9 mouse cellular contexts compared by ENCODE assay signal in genomic region chr5:134747512-134747893, GRCm38 (mm10). TPM values are rescaled to one million over a fixed set of nuclear protein-coding genes. Genes with fewer than 3 reads are reported as not detected.
A peak's percentile ranks its signal among the peaks of the same experiment; 100 is the strongest.
DNase-seq lines count a peak whose midpoint lies in the region; ATAC-seq and TF ChIP-seq lines count a peak whose summit lies in the region.
"Had no signal": no experiment of that assay in that cellular context is flagged by ENCODE, and none has a peak within 500 bp of the region (broad histone marks: within the 10 kb centered on the region; RNA-seq: fewer than 3 reads in every experiment).

No protein-coding gene starts in this region.

- 5% methylated on average over 7 of the region's 11 CpGs for WGBS in embryonic facial prominence, embryonic 11.5 days
- WGBS in kidney, adult 2 months = 26% methylated on average over 5 of the region's 11 CpGs
- WGBS in limb, embryonic 10.5 days = 9% methylated on average over 7 of the region's 11 CpGs
- 12% methylated on average over 6 of the region's 11 CpGs for WGBS in midbrain, embryonic 13.5 days
- WGBS in stomach, embryonic 14.5 days = 6% methylated on average over 5 of the region's 11 CpGs

- H3K9ac ChIP-seq in embryonic facial prominence, embryonic 11.5 days (replicated peaks; ENCODE audit: low read length) = peak overlapping the region; percentile 48
- H3K9ac ChIP-seq in midbrain, embryonic 13.5 days (replicated peaks) = peak overlapping the region; percentile 48
- no peak overlapping the region for H3K9ac ChIP-seq in stomach, embryonic 14.5 days (replicated peaks; ENCODE audit: low read depth, low read length)

- no peaks in the 10 kb centered on the region for H3K9me3 ChIP-seq in embryonic facial prominence, embryonic 11.5 days (replicated peaks; ENCODE audit: control insufficient read depth, low read length)
- H3K9me3 ChIP-seq in limb, embryonic 10.5 days (replicated peaks) = no peaks in the 10 kb centered on the region
- no peaks in the 10 kb centered on the region for H3K9me3 ChIP-seq in midbrain, embryonic 13.5 days
- H3K9me3 ChIP-seq in stomach, embryonic 14.5 days (ENCODE audit: control insufficient read depth, low read depth, low read length) = no peaks in the 10 kb centered on the region

- TF ChIP-seq POLR2A in kidney, adult 2 months (IDR thresholded peaks at IDR 0.05; ENCODE audit: low read depth, low read length) = no peak

- peak; percentile 60; the same call in 1 of the 2 replicates for ATAC-seq in embryonic facial prominence, embryonic 11.5 days (replicated peaks; ENCODE audit: insufficient number of reproducible peaks, low FRiP score, low TSS enrichment, low read depth)
- ATAC-seq in midbrain, embryonic 13.5 days = peak; percentile 82
- ATAC-seq in stomach, embryonic 14.5 days (ENCODE audit: insufficient number of reproducible peaks, insufficient read depth, low FRiP score, low read depth) = peak; percentile 85
- ATAC-seq in megakaryocyte progenitor cell, adult 5-6 weeks (replicated peaks; ENCODE audit: poor library complexity) = no peak

- H3K4me2 ChIP-seq in embryonic facial prominence, embryonic 11.5 days (ENCODE audit: low read depth, low read length) = peak overlapping the region; percentile 77
- H3K4me2 ChIP-seq in midbrain, embryonic 13.5 days (replicated peaks) = peak overlapping the region; percentile 77
- H3K4me2 ChIP-seq in stomach, embryonic 14.5 days (replicated peaks; ENCODE audit: low read depth, low read length) = peak overlapping the region; percentile 70

- peak overlapping the region; percentile 13; the same call in 1 of the 2 replicates for H3K27ac ChIP-seq in embryonic facial prominence, embryonic 11.5 days (replicated peaks; ENCODE audit: low read depth, low read length)
- peak overlapping the region; percentile 86 for H3K27ac ChIP-seq in kidney, adult 2 months (ENCODE audit: insufficient read depth, low read depth, low read length)
- peak overlapping the region; percentile 86 for H3K27ac ChIP-seq in limb, embryonic 10.5 days
- H3K27ac ChIP-seq in midbrain, embryonic 13.5 days = no peak overlapping the region
- peak overlapping the region; percentile 85 for H3K27ac ChIP-seq in stomach, embryonic 14.5 days (ENCODE audit: low read length)

- no peaks in the 10 kb centered on the region for H3K27me3 ChIP-seq in embryonic facial prominence, embryonic 11.5 days (ENCODE audit: control insufficient read depth, insufficient read depth, low read length)
- no peaks in the 10 kb centered on the region for H3K27me3 ChIP-seq in kidney, adult 2 months (replicated peaks; ENCODE audit: control insufficient read depth, insufficient read depth, low read length)
- peaks cover 62% of the 10 kb centered on the region for H3K27me3 ChIP-seq in limb, embryonic 10.5 days (ENCODE audit: low read depth, poor library complexity, severe bottlenecking)
- H3K27me3 ChIP-seq in midbrain, embryonic 13.5 days = peaks cover 12% of the 10 kb centered on the region
- no peaks in the 10 kb centered on the region for H3K27me3 ChIP-seq in stomach, embryonic 14.5 days (ENCODE audit: control insufficient read depth, insufficient read depth, low read length)

- no peaks in the 10 kb centered on the region for H3K36me3 ChIP-seq in embryonic facial prominence, embryonic 11.5 days (replicated peaks; ENCODE audit: control insufficient read depth, insufficient read depth, low read depth, low read length)
- no peaks in the 10 kb centered on the region for H3K36me3 ChIP-seq in kidney, adult 2 months (ENCODE audit: control insufficient read depth, insufficient read depth, low read length)
- no peaks in the 10 kb centered on the region for H3K36me3 ChIP-seq in limb, embryonic 10.5 days
- H3K36me3 ChIP-seq in midbrain, embryonic 13.5 days = no peaks in the 10 kb centered on the region
- H3K36me3 ChIP-seq in stomach, embryonic 14.5 days (ENCODE audit: control insufficient read depth, insufficient read depth, low read length) = no peaks in the 10 kb centered on the region

- peak overlapping the region; percentile 33 for H3K4me3 ChIP-seq in embryonic facial prominence, embryonic 11.5 days (ENCODE audit: low read depth, low read length)
- H3K4me3 ChIP-seq in kidney, adult 2 months (ENCODE audit: insufficient read depth, low read depth, low read length) = peak overlapping the region; percentile 55; the same call in 1 of the 2 replicates
- peak overlapping the region; percentile 56 for H3K4me3 ChIP-seq in limb, embryonic 10.5 days
- peak overlapping the region; percentile 42 for H3K4me3 ChIP-seq in midbrain, embryonic 13.5 days (replicated peaks)
- peak overlapping the region; percentile 45 for H3K4me3 ChIP-seq in stomach, embryonic 14.5 days (ENCODE audit: low read depth, low read length)
- H3K4me3 ChIP-seq: myocyte had no signal

- no peak for TF ChIP-seq CTCF in kidney, adult 2 months (conservative IDR thresholded peaks at IDR 0.05; ENCODE audit: insufficient read depth, insufficient read length, low read depth, low read length)

- DNase-seq in adrenal gland, postnatal 14 days = peak; percentile 85
- DNase-seq in embryonic facial prominence, embryonic 11.5 days (ENCODE audit: low spot score) = no peak
- DNase-seq in heart, adult 8-10 months (ENCODE audit: low spot score) = peak; percentile 93
- peak; percentile 90 for DNase-seq in kidney, adult 2 months
- DNase-seq in limb, embryonic 10.5 days (ENCODE audit: low spot score) = no peak

- H3K4me1 ChIP-seq in embryonic facial prominence, embryonic 11.5 days (ENCODE audit: control insufficient read depth, insufficient read depth, low read length) = no peaks in the 10 kb centered on the region; the same call in none of the 2 replicates
- H3K4me1 ChIP-seq in kidney, adult 2 months (ENCODE audit: control insufficient read depth, insufficient read depth, low read length) = peaks cover 6% of the 10 kb centered on the region; the same call in 1 of the 2 replicates
- peaks cover 40% of the 10 kb centered on the region for H3K4me1 ChIP-seq in limb, embryonic 10.5 days
- peaks cover 14% of the 10 kb centered on the region for H3K4me1 ChIP-seq in midbrain, embryonic 13.5 days (replicated peaks)
- H3K4me1 ChIP-seq in stomach, embryonic 14.5 days (ENCODE audit: control insufficient read depth, insufficient read depth, low read length) = peaks cover 15% of the 10 kb centered on the region

RNA-seq across cellular contexts. Expression of gene Eln, which starts 0.4 kb away (rescaled TPM):
- 148 and 554 TPM in 2 replicates for total RNA-seq in adrenal gland, postnatal 14 days (2021)
- 4.4 and 4.6 TPM in 2 replicates for polyA plus RNA-seq in embryonic facial prominence, embryonic 11.5 days (2014; fragmentation: Nextera tagmentation; extraction: Ambion mirVana)
- total RNA-seq in heart, adult 8-10 months (2022) = 10 to 100 TPM; 14.7 to 26.2 (median 17.6) TPM
- polyA plus RNA-seq in kidney, adult 2 months (2012; rRNA removed) = 23.6 and 30.8 TPM in 2 replicates
- polyA plus RNA-seq in limb, embryonic 10.5 days (2016; fragmentation: Nextera tagmentation; extraction: Ambion mirVana) = 1.0 and 4.2 TPM in 2 replicates
- 2.1 and 2.6 TPM in 2 replicates for polyA plus RNA-seq in midbrain, embryonic 13.5 days (2015; fragmentation: Nextera tagmentation; extraction: Ambion mirVana)
- 48.3 and 54.9 TPM in 2 replicates for polyA plus RNA-seq in stomach, embryonic 14.5 days (2014; fragmentation: Nextera tagmentation; extraction: Ambion mirVana)
- total RNA-seq in megakaryocyte progenitor cell, adult 5-6 weeks (2015) = not detected in 2 replicates
- not detected in 2 replicates for total RNA-seq in megakaryocyte progenitor cell, adult 5-6 weeks (2017)

RNA-seq across cellular contexts. Expression of gene Limk1, which starts 59.1 kb away (rescaled TPM):
- total RNA-seq in adrenal gland, postnatal 14 days (2021) = 17.9 and 23.7 TPM in 2 replicates
- polyA plus RNA-seq in embryonic facial prominence, embryonic 11.5 days (2014; fragmentation: Nextera tagmentation; extraction: Ambion mirVana) = 4.6 and 6.5 TPM in 2 replicates
- total RNA-seq in heart, adult 8-10 months (2022) = 1 to 10 TPM; 3.8 to 5.1 (median 4.0) TPM
- 7.3 and 7.9 TPM in 2 replicates for polyA plus RNA-seq in kidney, adult 2 months (2012; rRNA removed)
- polyA plus RNA-seq in limb, embryonic 10.5 days (2016; fragmentation: Nextera tagmentation; extraction: Ambion mirVana) = 4.4 and 5.3 TPM in 2 replicates
- polyA plus RNA-seq in midbrain, embryonic 13.5 days (2015; fragmentation: Nextera tagmentation; extraction: Ambion mirVana) = 17.5 and 20.8 TPM in 2 replicates
- polyA plus RNA-seq in stomach, embryonic 14.5 days (2014; fragmentation: Nextera tagmentation; extraction: Ambion mirVana) = 7.1 and 7.6 TPM in 2 replicates
- total RNA-seq in megakaryocyte progenitor cell, adult 5-6 weeks (2015) = 14.1 and 15.2 TPM in 2 replicates
- total RNA-seq in megakaryocyte progenitor cell, adult 5-6 weeks (2017) = 11.5 and 16.6 TPM in 2 replicates

Comparison
In these comparisons a context has a peak if more than half of its experiments do, and no peak if none do; other contexts are left out.
1. DNase-seq: peak in adrenal gland, postnatal 14 days (single experiment), heart, adult 8-10 months (single experiment) and kidney, adult 2 months (single experiment); none in embryonic facial prominence, embryonic 11.5 days (single experiment) and limb, embryonic 10.5 days (single experiment).
2. Peak in every context shown above with its lines, with median percentiles within 50 percentile points of each other: H3K4me2 ChIP-seq and H3K4me3 ChIP-seq.